Mouse (Mus musculus) fibroblast of lung, adult 2 months (primary cell): ENCODE measurements around the gene Slc45a2.

Experiments used
- DNase-seq: peaks from one replicate; pipeline ENCODE4 v3.0.0-alpha.2; 2011; ENCODE audit warnings: low read depth

Slc45a2 gene

DNA sequence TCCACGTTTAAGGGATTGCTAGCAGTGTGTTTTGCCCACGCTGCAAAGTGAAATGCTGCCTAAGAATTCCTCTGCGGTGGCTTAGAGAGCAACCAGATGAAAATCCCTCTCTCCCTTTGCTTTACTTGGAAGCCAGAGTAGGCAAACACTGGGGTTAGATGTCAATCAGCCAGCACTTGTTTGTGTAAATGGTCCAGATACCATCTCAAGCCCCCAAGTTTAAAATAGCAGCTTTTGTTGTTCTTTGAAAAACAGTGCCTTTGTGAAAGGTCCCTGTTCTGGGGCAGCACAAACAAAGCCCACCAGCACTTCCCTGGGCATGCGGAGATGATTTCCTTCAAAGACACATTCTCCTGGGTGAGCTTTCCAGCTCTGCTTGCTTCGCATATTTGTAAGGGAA lies 65.8 kb downstream of the Slc45a2 start:
- DNase-seq = no peak

DNA sequence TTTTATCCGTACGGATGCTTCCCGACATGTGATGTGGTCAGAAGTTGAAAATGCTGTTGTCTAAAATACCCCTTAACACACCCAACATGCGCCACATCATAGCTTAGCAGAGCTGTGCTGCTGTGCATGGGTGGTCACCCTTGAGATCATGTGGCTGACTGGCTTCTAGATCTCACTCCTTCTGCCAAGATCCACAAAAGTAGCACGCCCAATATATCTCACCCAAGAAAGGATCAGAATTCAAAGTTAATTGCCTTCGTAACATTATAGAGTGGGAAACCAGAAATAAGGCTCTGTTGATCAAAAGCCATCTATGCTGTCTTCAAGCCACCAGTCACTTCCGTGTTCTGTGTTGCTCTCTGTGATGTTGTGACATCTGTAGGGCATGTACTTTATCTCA lies 67.4 kb downstream of the Slc45a2 start:
- DNase-seq = no peak

DNA sequence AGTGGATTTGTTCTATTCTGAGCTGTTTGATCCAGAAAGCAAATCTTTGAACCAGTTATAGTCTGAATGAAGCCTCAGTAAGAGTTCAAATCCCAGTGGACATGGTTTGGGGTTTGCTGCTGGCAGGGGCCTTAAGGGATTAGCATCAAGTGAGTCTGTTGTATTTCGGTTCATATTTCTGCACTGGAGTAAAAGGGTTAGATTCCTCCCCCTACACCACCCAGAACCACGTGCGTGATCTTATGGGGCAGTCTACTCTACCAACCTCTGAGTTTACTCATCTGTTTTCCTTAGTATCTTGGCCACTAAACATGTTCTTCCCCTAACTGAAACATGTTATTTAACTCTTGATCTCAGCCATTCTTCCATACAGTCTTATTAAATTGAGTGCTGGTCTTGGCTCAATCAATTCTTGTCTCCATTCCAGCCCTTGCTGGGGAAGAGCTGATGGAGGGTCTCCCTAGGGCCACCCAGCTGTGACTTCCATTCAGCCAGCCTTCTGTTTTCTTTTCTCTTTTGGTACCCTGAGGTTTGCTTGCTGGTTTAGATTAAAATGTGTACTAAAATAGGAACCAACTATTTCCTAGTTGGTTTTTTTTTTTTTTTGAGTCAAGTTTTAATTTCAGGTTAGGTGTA lies 75.3 kb downstream of the Slc45a2 start:
- no peak for DNase-seq
